Mouse (Mus musculus): Measurements from ENCODE around the gene Metrn.

The Metrn gene

GRCm38 (mm10) chr17:25831451-25832281 is 34.7 kb upstream of the Metrn start:
- DNase-seq (ENCODE audit: low read depth in 1 of 2, low spot score in 2 of 2): no peak

- DNase-seq (ENCODE audit: low read depth in 1 of 2, low spot score in 2 of 2): no peak
These were observed 34.0 kb upstream of the Metrn start for GRCm38 (mm10) chr17:25830806-25831431.

GRCm38 (mm10) chr17:25830200-25830753 is 33.3 kb upstream of the Metrn start:
- DNase-seq (ENCODE audit: low read depth in 1 of 2, low spot score in 2 of 2): no peak

- no peak for DNase-seq (ENCODE audit: low read depth in 1 of 2, low spot score in 2 of 2)
These were observed 32.7 kb upstream of the Metrn start for GRCm38 (mm10) chr17:25829558-25830017.

GRCm38 (mm10) chr17:25828712-25829557 is 32.0 kb upstream of the Metrn start, which contains the start of gene Jmjd8:
Jmjd8 (plus strand) TSS chr17:25828867.
- DNase-seq (ENCODE audit: low read depth in 1 of 2, low spot score in 2 of 2): no peak

GRCm38 (mm10) chr17:25828223-25828594 is 31.3 kb upstream of the Metrn start:
- no peak for DNase-seq (ENCODE audit: low read depth in 1 of 2, low spot score in 2 of 2)

GRCm38 (mm10) chr17:25827546-25828222 is 30.7 kb upstream of the Metrn start:
- DNase-seq (ENCODE audit: low read depth in 1 of 2, low spot score in 2 of 2): no peak

- DNase-seq (ENCODE audit: low read depth in 1 of 2, low spot score in 2 of 2): no peak
These were observed 30.1 kb upstream of the Metrn start for GRCm38 (mm10) chr17:25827011-25827410.

GRCm38 (mm10) chr17:25825984-25826570 is 29.1 kb upstream of the Metrn start:
- DNase-seq (ENCODE audit: low read depth in 1 of 2, low spot score in 2 of 2): no peak

- DNase-seq (ENCODE audit: low read depth in 1 of 2, low spot score in 2 of 2): no peak
These were observed 28.4 kb upstream of the Metrn start for GRCm38 (mm10) chr17:25825311-25825710.

- DNase-seq (ENCODE audit: low read depth in 1 of 2, low spot score in 2 of 2): no peak
These were observed 27.6 kb upstream of the Metrn start for GRCm38 (mm10) chr17:25824362-25825142.

GRCm38 (mm10) chr17:25823452-25823851 is 26.5 kb upstream of the Metrn start, which contains the start of gene Wdr24:
Wdr24 (plus strand) TSS chr17:25823627.
- DNase-seq (ENCODE audit: low read depth in 1 of 2, low spot score in 2 of 2): peak in 1 of 2 experiments; percentile 44

- DNase-seq (ENCODE audit: low read depth in 1 of 2, low spot score in 2 of 2): no peak
These were observed 22.2 kb upstream of the Metrn start for GRCm38 (mm10) chr17:25818851-25819780.

GRCm38 (mm10) chr17:25817662-25818061 is 20.7 kb upstream of the Metrn start:
- no peak for DNase-seq (ENCODE audit: low read depth in 1 of 2, low spot score in 2 of 2)

GRCm38 (mm10) chr17:25813471-25813870 is 16.5 kb upstream of the Metrn start:
- peak in 1 of 2 experiments; percentile 77 for DNase-seq (ENCODE audit: low read depth in 1 of 2, low spot score in 2 of 2)

GRCm38 (mm10) chr17:25810890-25811289 is 14.0 kb upstream of the Metrn start:
- no peak for DNase-seq (ENCODE audit: low read depth in 1 of 2, low spot score in 2 of 2)

GRCm38 (mm10) chr17:25809606-25810340 is 12.8 kb upstream of the Metrn start:
- DNase-seq (ENCODE audit: low read depth in 1 of 2, low spot score in 2 of 2): no peak

Measured in monocyte, adult 2 months (primary cell).